Mouse (Mus musculus): Measurements from ENCODE around the gene Pafah1b2. TPM values are rescaled to one million over a fixed set of nuclear protein-coding genes. Genes with fewer than 3 reads are reported as not detected.

The Pafah1b2 gene
- polyA plus RNA-seq, 1 experiment from 2014 or later: 78.2 TPM

DNA sequence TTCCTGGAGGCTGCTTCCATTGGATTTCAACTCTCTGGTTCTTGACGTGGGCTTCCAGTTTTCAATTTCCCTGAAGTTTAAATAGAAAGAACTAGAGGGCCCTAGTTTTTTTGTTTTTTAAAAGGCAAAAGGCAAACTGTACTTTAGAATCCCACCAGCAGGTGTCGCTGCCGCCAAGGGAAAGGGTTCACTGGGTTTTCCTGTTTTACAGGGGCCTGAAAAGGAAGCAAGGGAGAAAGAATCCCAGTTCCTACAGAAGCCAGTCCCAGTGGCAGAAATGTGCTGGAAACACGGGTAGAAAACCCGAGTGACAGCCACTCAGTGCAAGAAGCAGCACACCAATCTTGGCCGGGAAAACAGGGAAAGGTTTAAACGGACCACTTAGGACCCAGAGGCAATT is 8.8 kb downstream of the Pafah1b2 start:
- Histone ChIP-seq H3K9ac (ENCODE audit: low read depth, low read length) (no peak overlapping the region), H3K36me3 (ENCODE audit: control insufficient read depth, insufficient read depth) (no peaks in the 10 kb centered on the region), H3K4me1 (replicated peaks; ENCODE audit: control insufficient read depth, insufficient read depth, low read length) (no peaks in the 10 kb centered on the region), H3K27ac (ENCODE audit: low read depth, low read length) (no peak overlapping the region), H3K27me3 (replicated peaks; ENCODE audit: control insufficient read depth, insufficient read depth, low read length) (no peaks in the 10 kb centered on the region), H3K4me3 (ENCODE audit: low read depth, low read length) (no peak overlapping the region), H3K4me2 (replicated peaks; ENCODE audit: low read depth) (no peak overlapping the region), H3K9me3 (ENCODE audit: control insufficient read depth) (no peaks in the 10 kb centered on the region)
- TF ChIP-seq CTCF (IDR thresholded peaks at IDR 0.05; ENCODE audit: low read depth): peak; percentile 90
- ATAC-seq: no peak
- WGBS: 8% methylated on average over 7 of the region's 7 CpGs

DNA sequence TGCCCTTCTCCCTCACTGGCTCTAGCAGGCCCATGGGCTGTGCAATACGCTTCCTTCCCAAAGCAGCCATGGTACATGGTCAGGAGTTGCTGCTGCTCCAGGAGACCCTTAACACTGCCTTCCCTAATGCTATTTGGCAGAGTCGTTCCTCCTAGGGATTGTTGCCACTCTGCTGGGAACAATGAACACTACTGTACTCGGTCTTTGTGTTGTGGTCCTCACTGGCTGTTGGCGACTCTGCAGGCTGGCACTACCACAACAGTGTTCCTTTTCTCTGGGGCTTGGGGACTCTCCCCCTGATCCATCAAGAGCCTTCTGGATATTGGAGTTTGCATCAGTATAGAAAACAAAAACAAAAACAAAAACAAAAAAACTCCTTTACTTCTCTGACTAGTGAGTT is 13.5 kb downstream of the Pafah1b2 start:
- no peak for TF ChIP-seq CTCF (IDR thresholded peaks at IDR 0.05; ENCODE audit: low read depth)
- Histone ChIP-seq H3K4me2 (replicated peaks; ENCODE audit: low read depth) (no peak overlapping the region), H3K4me3 (ENCODE audit: low read depth, low read length) (no peak overlapping the region), H3K9ac (ENCODE audit: low read depth, low read length) (no peak overlapping the region), H3K27me3 (replicated peaks; ENCODE audit: control insufficient read depth, insufficient read depth, low read length) (no peaks in the 10 kb centered on the region), H3K4me1 (replicated peaks; ENCODE audit: control insufficient read depth, insufficient read depth, low read length) (no peaks in the 10 kb centered on the region), H3K36me3 (ENCODE audit: control insufficient read depth, insufficient read depth) (no peaks in the 10 kb centered on the region), H3K27ac (ENCODE audit: low read depth, low read length) (no peak overlapping the region), H3K9me3 (ENCODE audit: control insufficient read depth) (no peaks in the 10 kb centered on the region)
- WGBS: 84% methylated on average over 4 of the region's 4 CpGs
- no peak for ATAC-seq

DNA sequence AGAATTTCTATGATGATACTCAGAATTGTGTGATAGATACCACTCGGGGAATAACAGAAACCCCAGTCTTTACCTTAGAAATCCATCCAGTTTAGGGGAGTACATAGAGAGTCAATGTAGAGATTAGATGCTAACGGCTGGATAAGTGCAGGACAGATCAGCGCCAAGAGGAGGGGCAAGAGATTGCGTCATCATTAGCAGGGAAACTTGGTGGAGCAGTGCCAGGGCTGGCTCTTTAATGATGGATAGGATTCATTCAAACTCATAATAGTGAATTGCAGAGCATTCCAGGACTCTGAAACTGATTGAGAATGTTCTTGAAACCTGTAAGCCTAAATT is 27.3 kb downstream of the Pafah1b2 start:
- under 1% methylated on average over 4 of the region's 4 CpGs for WGBS
- no peak for TF ChIP-seq CTCF (IDR thresholded peaks at IDR 0.05; ENCODE audit: low read depth)
- Histone ChIP-seq H3K27ac (ENCODE audit: low read depth, low read length) (peak overlapping the region; percentile 97), H3K4me1 (replicated peaks; ENCODE audit: control insufficient read depth, insufficient read depth, low read length) (no peaks in the 10 kb centered on the region), H3K4me3 (ENCODE audit: low read depth, low read length) (peak overlapping the region; percentile 93), H3K27me3 (replicated peaks; ENCODE audit: control insufficient read depth, insufficient read depth, low read length) (no peaks in the 10 kb centered on the region), H3K9me3 (ENCODE audit: control insufficient read depth) (no peaks in the 10 kb centered on the region), H3K36me3 (ENCODE audit: control insufficient read depth, insufficient read depth) (no peaks in the 10 kb centered on the region), H3K9ac (ENCODE audit: low read depth, low read length) (peak overlapping the region; percentile 92; the same call in 1 of the 2 replicates), H3K4me2 (replicated peaks; ENCODE audit: low read depth) (peak overlapping the region; percentile 78)
- ATAC-seq: no peak; the same call in 1 of the 2 replicates

DNA sequence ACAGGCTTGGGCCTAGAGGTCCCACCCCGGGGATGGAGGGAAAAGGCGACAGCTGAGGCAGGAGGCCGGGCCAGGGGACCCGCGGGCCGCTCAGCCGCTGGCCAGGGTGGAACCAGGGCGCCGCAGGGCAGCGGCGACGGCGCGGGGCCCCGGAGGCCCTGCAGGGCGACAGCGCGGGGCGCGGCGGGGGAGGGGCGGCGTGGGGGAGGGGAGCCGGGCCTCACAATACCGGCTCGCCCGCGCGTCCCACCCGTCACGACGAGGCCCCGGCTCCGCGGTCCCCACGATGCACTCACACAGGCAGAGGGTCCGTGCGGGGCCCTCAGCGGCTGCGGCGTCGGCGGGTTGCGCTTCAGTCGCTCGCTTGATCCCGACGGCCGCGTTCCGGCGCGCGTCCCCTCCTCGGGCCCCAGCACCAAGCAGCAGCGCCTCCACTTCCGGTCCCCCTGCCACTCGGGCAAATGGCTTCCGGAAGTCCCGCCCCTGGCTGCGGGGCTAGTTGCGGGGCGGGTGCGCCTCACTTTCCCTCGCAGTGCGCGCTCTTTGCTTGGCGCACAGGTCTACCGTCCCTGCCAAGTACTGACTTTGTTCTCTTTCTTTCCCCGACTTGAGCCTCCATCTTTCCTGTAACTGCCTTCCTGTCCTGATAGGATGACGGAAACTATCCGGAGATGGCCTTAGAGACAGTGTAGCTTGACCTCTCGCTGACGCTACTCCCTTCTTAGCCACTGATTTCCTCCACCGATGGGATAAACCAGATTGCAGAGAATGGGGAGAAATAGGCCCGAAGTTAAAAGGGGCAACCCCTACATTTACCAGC is 27.9 kb downstream of the Pafah1b2 start:
- WGBS: under 1% methylated on average over 59 of the region's 76 CpGs
- Histone ChIP-seq H3K4me3 (ENCODE audit: low read depth, low read length) (peak overlapping the region; percentile 93), H3K4me2 (replicated peaks; ENCODE audit: low read depth) (peak overlapping the region; percentile 78), H3K27me3 (replicated peaks; ENCODE audit: control insufficient read depth, insufficient read depth, low read length) (no peaks in the 10 kb centered on the region), H3K9ac (ENCODE audit: low read depth, low read length) (peak overlapping the region; percentile 92), H3K4me1 (replicated peaks; ENCODE audit: control insufficient read depth, insufficient read depth, low read length) (no peaks in the 10 kb centered on the region), H3K9me3 (ENCODE audit: control insufficient read depth) (no peaks in the 10 kb centered on the region), H3K27ac (ENCODE audit: low read depth, low read length) (peak overlapping the region; percentile 97), H3K36me3 (ENCODE audit: control insufficient read depth, insufficient read depth) (no peaks in the 10 kb centered on the region)
- no peak for TF ChIP-seq CTCF (IDR thresholded peaks at IDR 0.05; ENCODE audit: low read depth)
- ATAC-seq: peak; percentile 90

DNA sequence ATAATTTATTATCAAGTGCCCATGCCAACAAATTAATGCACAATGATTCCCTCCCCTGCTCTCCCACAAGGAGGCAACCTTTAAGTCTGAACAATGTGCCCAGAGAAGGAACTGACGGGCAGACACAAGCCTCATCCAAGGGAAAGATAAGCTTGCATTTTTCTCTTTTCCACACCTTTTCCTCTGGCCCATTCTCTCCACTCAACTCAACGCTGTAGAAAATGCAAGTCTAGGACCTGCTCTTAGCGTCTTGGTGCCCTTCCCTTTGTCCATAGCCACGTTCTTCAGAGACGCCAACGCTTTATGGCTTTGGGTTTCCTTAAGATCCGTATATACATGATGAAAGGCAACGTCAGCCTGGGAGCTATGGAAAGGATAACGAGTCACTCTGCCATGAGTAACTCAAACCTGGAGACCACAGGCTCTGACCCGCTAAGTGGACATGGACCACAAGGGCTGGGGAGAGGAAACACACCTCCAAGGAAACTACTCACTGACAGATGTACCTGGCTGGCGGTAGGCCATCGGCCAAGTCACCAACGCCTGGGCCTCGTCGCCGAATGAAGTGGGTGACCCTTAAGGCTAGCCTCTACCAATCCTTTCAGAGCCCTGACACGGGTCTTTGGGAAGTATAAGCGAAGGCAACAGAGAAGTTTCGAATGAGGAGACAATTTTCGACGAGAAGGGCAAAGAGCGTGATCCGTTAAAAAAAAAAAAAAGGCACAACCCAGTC is 28.6 kb downstream of the Pafah1b2 start:
- WGBS: 1% methylated on average over 23 of the region's 23 CpGs
- peak overlapping the region; percentile 93 for H3K4me3 ChIP-seq (ENCODE audit: low read depth, low read length)
- H3K9me3 ChIP-seq (ENCODE audit: control insufficient read depth): no peaks in the 10 kb centered on the region
- TF ChIP-seq CTCF (IDR thresholded peaks at IDR 0.05; ENCODE audit: low read depth): peak; percentile 56
- peak overlapping the region; percentile 97 for H3K27ac ChIP-seq (ENCODE audit: low read depth, low read length)
- H3K4me2 ChIP-seq (replicated peaks; ENCODE audit: low read depth): peak overlapping the region; percentile 78
- peak overlapping the region; percentile 92 for H3K9ac ChIP-seq (ENCODE audit: low read depth, low read length)
- no peaks in the 10 kb centered on the region for H3K27me3 ChIP-seq (replicated peaks; ENCODE audit: control insufficient read depth, insufficient read depth, low read length)
- 0 out of 2 replicates have a peak, but pooled peaks have one; percentile 17 for ATAC-seq
- no peaks in the 10 kb centered on the region for H3K4me1 ChIP-seq (replicated peaks; ENCODE audit: control insufficient read depth, insufficient read depth, low read length)
- no peaks in the 10 kb centered on the region for H3K36me3 ChIP-seq (ENCODE audit: control insufficient read depth, insufficient read depth)

DNA sequence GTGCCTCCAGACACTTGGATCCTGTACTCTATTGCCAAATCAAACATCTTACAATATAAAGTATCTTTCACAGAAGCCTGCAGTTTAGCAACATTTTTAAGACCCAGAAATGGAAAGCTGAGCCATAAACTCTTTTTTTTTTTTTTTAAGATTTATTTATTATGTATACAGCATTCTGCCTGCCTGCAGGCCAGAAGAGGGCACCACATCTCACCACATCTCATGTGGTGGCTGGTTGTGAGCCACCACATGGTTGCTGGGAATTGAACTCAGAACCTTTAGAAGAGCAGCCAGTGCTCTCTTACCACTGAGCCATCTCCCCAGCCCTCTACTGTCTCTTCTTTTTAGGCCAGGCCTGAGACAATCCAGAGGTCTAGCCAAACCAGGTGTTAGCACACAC is 31.2 kb downstream of the Pafah1b2 start:
- no peak for ATAC-seq
- no peak overlapping the region for H3K4me2 ChIP-seq (replicated peaks; ENCODE audit: low read depth)
- peak; percentile 47; the same call in 1 of the 2 replicates for TF ChIP-seq CTCF (IDR thresholded peaks at IDR 0.05; ENCODE audit: low read depth)

More for the DNA sequence above, 31.2 kb downstream of the Pafah1b2 start:
- H3K9me3 ChIP-seq (ENCODE audit: control insufficient read depth): no peaks in the 10 kb centered on the region
- no peak overlapping the region for H3K9ac ChIP-seq (ENCODE audit: low read depth, low read length)
- no peaks in the 10 kb centered on the region for H3K27me3 ChIP-seq (replicated peaks; ENCODE audit: control insufficient read depth, insufficient read depth, low read length)
- H3K36me3 ChIP-seq (ENCODE audit: control insufficient read depth, insufficient read depth): no peaks in the 10 kb centered on the region
- H3K27ac ChIP-seq (ENCODE audit: low read depth, low read length): no peak overlapping the region
- H3K4me1 ChIP-seq (replicated peaks; ENCODE audit: control insufficient read depth, insufficient read depth, low read length): no peaks in the 10 kb centered on the region
- H3K4me3 ChIP-seq (ENCODE audit: low read depth, low read length): no peak overlapping the region

All from intestine, postnatal 0 days (tissue).